ENCODE assay signal across 8 mouse cellular contexts in genomic region chrX:56597219-56597886, GRCm38 (mm10). TPM values are rescaled to one million over a fixed set of nuclear protein-coding genes. Genes with fewer than 3 reads are reported as not detected.
DNase-seq lines count a peak whose midpoint lies in the region; ATAC-seq lines count a peak whose summit lies in the region.

No protein-coding gene starts in this region.

- 8% methylated on average over 25 of the region's 25 CpGs for WGBS in heart, embryonic 16.5 days
- WGBS in limb, embryonic 10.5 days = 6% methylated on average over 25 of the region's 25 CpGs

- no peaks in the 10 kb centered on the region for H3K36me3 ChIP-seq in heart, embryonic 16.5 days (ENCODE audit: control insufficient read depth, insufficient read depth)
- peaks cover 9% of the 10 kb centered on the region; the same call in 1 of the 2 replicates for H3K36me3 ChIP-seq in limb, embryonic 10.5 days

- peak overlapping the region; percentile 86 for H3K9ac ChIP-seq in heart, embryonic 16.5 days (ENCODE audit: low read length)

- peak; percentile 23 to 31 for DNase-seq in right cerebral cortex, postnatal 10 days (ENCODE audit: low spot score in 2 of 2)
- no peak for DNase-seq in right cerebral cortex, postnatal 36 days (ENCODE audit: low spot score in 2 of 2)
- no peak for DNase-seq in limb, embryonic 10.5 days (ENCODE audit: low spot score)
- peak; percentile 9 for DNase-seq in testis, postnatal 14 days (ENCODE audit: low spot score)
- DNase-seq in urinary bladder, adult 2 months (ENCODE audit: low spot score) = no peak

- H3K27me3 ChIP-seq in heart, embryonic 16.5 days (ENCODE audit: control insufficient read depth, insufficient read depth, low read length) = no peaks in the 10 kb centered on the region
- peaks cover 7% of the 10 kb centered on the region for H3K27me3 ChIP-seq in limb, embryonic 10.5 days (ENCODE audit: low read depth, poor library complexity, severe bottlenecking)

- H3K27ac ChIP-seq in heart, embryonic 16.5 days (ENCODE audit: low read length) = peak overlapping the region; percentile 82
- H3K27ac ChIP-seq in limb, embryonic 10.5 days = peak overlapping the region; percentile 85

- peak overlapping the region; percentile 88 for H3K4me3 ChIP-seq in heart, embryonic 16.5 days (ENCODE audit: low read length)
- H3K4me3 ChIP-seq in limb, embryonic 10.5 days = peak overlapping the region; percentile 70

- H3K9me3 ChIP-seq in heart, embryonic 16.5 days (replicated peaks; ENCODE audit: control insufficient read depth, low read length) = no peaks in the 10 kb centered on the region
- no peaks in the 10 kb centered on the region for H3K9me3 ChIP-seq in limb, embryonic 10.5 days (replicated peaks)

- H3K4me1 ChIP-seq in heart, embryonic 16.5 days (ENCODE audit: control insufficient read depth, insufficient read depth, low read length) = no peaks in the 10 kb centered on the region; the same call in 1 of the 2 replicates
- H3K4me1 ChIP-seq in limb, embryonic 10.5 days = peaks cover 4% of the 10 kb centered on the region; the same call in 1 of the 2 replicates

- peak; percentile 33 for ATAC-seq in common myeloid progenitor, adult 5-6 weeks (replicated peaks; ENCODE audit: low read depth, poor library complexity, severe bottlenecking)
- peak; percentile 38 for ATAC-seq in heart, embryonic 16.5 days (replicated peaks; ENCODE audit: extremely low read depth, insufficient read depth, low FRiP score)
- ATAC-seq in megakaryocyte progenitor cell, adult 5-6 weeks (replicated peaks; ENCODE audit: poor library complexity) = peak; percentile 21; the same call in 1 of the 2 replicates

- peak overlapping the region; percentile 70 for H3K4me2 ChIP-seq in heart, embryonic 16.5 days (ENCODE audit: low read depth, low read length)

RNA-seq across cellular contexts. Expression of gene Mmgt1, which starts 0.5 kb away (rescaled TPM):
- total RNA-seq in common myeloid progenitor, adult 5-6 weeks (2017) = 26.9 and 29.2 TPM in 2 replicates
- polyA plus RNA-seq in heart, embryonic 16.5 days (2015; fragmentation: Nextera tagmentation; extraction: Ambion mirVana) = 24.6 and 26.1 TPM in 2 replicates
- 35.5 and 38.7 TPM in 2 replicates for polyA plus RNA-seq in limb, embryonic 10.5 days (2016; fragmentation: Nextera tagmentation; extraction: Ambion mirVana)
- 27.2 and 27.8 TPM in 2 replicates for total RNA-seq in megakaryocyte progenitor cell, adult 5-6 weeks (2015)
- total RNA-seq in megakaryocyte progenitor cell, adult 5-6 weeks (2017) = 24.0 and 24.4 TPM in 2 replicates
- 17.1 and 17.3 TPM in 2 replicates for polyA plus RNA-seq in urinary bladder, adult 2 months (2012; rRNA removed)

RNA-seq across cellular contexts. Expression of gene Slc9a6, which starts 12.2 kb away (rescaled TPM):
- total RNA-seq in common myeloid progenitor, adult 5-6 weeks (2017) = 5.3 and 12.1 TPM in 2 replicates
- polyA plus RNA-seq in heart, embryonic 16.5 days (2015; fragmentation: Nextera tagmentation; extraction: Ambion mirVana) = 7.1 and 7.3 TPM in 2 replicates
- 7.5 and 10.6 TPM in 2 replicates for polyA plus RNA-seq in limb, embryonic 10.5 days (2016; fragmentation: Nextera tagmentation; extraction: Ambion mirVana)
- total RNA-seq in megakaryocyte progenitor cell, adult 5-6 weeks (2015) = 8.8 and 9.5 TPM in 2 replicates
- total RNA-seq in megakaryocyte progenitor cell, adult 5-6 weeks (2017) = 6.2 and 7.0 TPM in 2 replicates
- 16.4 and 17.0 TPM in 2 replicates for polyA plus RNA-seq in urinary bladder, adult 2 months (2012; rRNA removed)

RNA-seq across cellular contexts. Expression of gene Gm648, which starts 47.9 kb away (rescaled TPM):
- not detected in 2 replicates for total RNA-seq in common myeloid progenitor, adult 5-6 weeks (2017)
- polyA plus RNA-seq in heart, embryonic 16.5 days (2015; fragmentation: Nextera tagmentation; extraction: Ambion mirVana) = not detected in 2 replicates
- polyA plus RNA-seq in limb, embryonic 10.5 days (2016; fragmentation: Nextera tagmentation; extraction: Ambion mirVana) = 0.14 TPM in 1 of 2 replicates, not detected in the other
- total RNA-seq in megakaryocyte progenitor cell, adult 5-6 weeks (2015) = not detected in 2 replicates
- not detected in 2 replicates for total RNA-seq in megakaryocyte progenitor cell, adult 5-6 weeks (2017)
- not detected in 2 replicates for polyA plus RNA-seq in urinary bladder, adult 2 months (2012; rRNA removed)

Comparison
In these comparisons a context has a peak if more than half of its experiments do, and no peak if none do; other contexts are left out.
1. DNase-seq: peak in right cerebral cortex, postnatal 10 days (2 of 2) and testis, postnatal 14 days (single experiment); none in right cerebral cortex, postnatal 36 days (0 of 2), limb, embryonic 10.5 days (single experiment) and urinary bladder, adult 2 months (single experiment).
2. Peak in every context shown above with its lines, with median percentiles within 50 percentile points of each other: ATAC-seq.